Mouse (Mus musculus) lung, adult 2 months (tissue): ENCODE measurements at regions not wholly inside any gene's neighbourhood (a gene's known extent, or its start where the extent isn't known, plus 50 kb on each side); places are given as distances from the start of the nearest gene placed in this dataset.

Source experiments
- CTCF ChIP-seq: fragments of 200-500 bp; IDR thresholded peaks from 2 replicates; pipeline ENCODE4 v1.5.1; 2011; ENCODE audit warnings: mild to moderate bottlenecking, low read length, control low read depth; ENCODE audit not compliant: insufficient read depth
- POLR2A ChIP-seq: fragments of 200-500 bp; IDR thresholded peaks from 2 replicates; pipeline ENCODE4 v1.6.1; 2011; ENCODE audit warnings: low read depth, mild to moderate bottlenecking, control low read depth, low read length, borderline replicate concordance; ENCODE audit errors: extremely low read depth

GRCm38 (mm10) chr8:35143018-35143656, 622.5 kb upstream of the Gm19410 start:
- no peak for TF ChIP-seq CTCF
- TF ChIP-seq POLR2A: no peak
